In the genomic region with DNA sequence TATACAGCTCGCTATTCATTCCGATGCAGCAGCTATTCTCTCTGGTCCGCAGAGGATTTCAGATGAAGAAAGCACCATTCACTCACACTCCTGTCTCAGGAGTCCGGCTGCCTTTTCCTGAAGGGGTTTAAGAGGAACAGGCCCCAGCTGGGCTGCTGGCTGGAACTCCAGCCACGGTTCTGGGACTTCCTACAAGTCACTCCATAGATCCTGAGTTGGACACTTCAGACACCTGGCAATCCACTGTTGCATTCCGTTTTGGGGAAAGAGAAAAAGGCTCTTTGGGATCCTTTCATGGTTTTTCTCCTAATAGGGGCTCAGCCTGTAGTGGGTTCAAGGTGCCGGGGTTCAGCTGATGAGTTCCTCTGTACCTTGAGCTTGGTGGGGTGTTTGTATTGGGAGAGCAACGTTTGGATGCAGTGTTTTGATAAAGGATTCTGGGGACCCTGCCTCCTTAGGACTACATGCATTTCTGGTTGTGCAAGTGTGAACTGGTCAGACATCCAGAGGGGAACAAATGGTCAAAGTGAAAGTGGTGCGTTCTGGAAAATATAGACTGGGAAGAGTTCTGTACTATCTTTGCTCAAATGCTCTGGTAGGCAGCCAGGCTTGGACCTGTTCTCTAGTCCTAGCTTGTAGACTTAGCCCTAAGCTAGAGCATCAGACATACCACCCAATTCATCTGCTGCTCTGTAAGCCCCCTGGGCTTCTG, we compare ENCODE assay signal across 20 mouse cellular contexts. TPM values are rescaled to one million over a fixed set of nuclear protein-coding genes. Genes with fewer than 3 reads are reported as not detected.
A peak's percentile ranks its signal among the peaks of the same experiment; 100 is the strongest.
DNase-seq lines count a peak whose midpoint lies in the region; ATAC-seq and TF ChIP-seq lines count a peak whose summit lies in the region.
"Had no signal": no experiment of that assay in that cellular context is flagged by ENCODE, and none has a peak within 500 bp of the region (broad histone marks: within the 10 kb centered on the region; RNA-seq: fewer than 3 reads in every experiment).

No protein-coding gene starts in this region.

- no peak for TF ChIP-seq CTCF in lung, embryonic 14.5 days (IDR thresholded peaks at IDR 0.05; ENCODE audit: low read depth)
- no peak for TF ChIP-seq CTCF in bone marrow macrophage, adult 2 months (IDR thresholded peaks at IDR 0.05; ENCODE audit: low read depth, low read length)

- no peak overlapping the region for H3K27ac ChIP-seq in heart, embryonic 11.5 days (ENCODE audit: low read depth, low read length)
- no peak overlapping the region for H3K27ac ChIP-seq in lung, embryonic 14.5 days (ENCODE audit: low read depth)
- H3K27ac ChIP-seq in bone marrow macrophage, adult 2 months (ENCODE audit: insufficient read depth, low read depth, low read length): no peak overlapping the region
- peak overlapping the region; percentile 98 for H3K27ac ChIP-seq in limb, embryonic 12.5 days
- H3K27ac ChIP-seq: embryonic facial prominence, embryonic 13.5 days; lung, embryonic 15.5 days; stomach, embryonic 15.5 days had no signal

- no peak overlapping the region for H3K4me2 ChIP-seq in heart, embryonic 11.5 days
- H3K4me2 ChIP-seq in lung, embryonic 14.5 days: no peak overlapping the region
- H3K4me2 ChIP-seq in limb, embryonic 12.5 days: peak overlapping the region; percentile 96

- intact Hi-C loops in gastrocnemius, postnatal 14 days (cut with DNase I; ENCODE audit: low total_unique reads): no loop called here

- DNase-seq in heart, adult 11 months: peak; percentile 88
- peak; percentile 38 for DNase-seq in lung, embryonic 14.5 days
- no peak for DNase-seq in lung, postnatal 25 days (ENCODE audit: low spot score)
- DNase-seq in gastrocnemius, postnatal 14 days: no peak
- DNase-seq: cerebellum, adult 8-10 months; gastrocnemius, postnatal 25 days; thymus, postnatal 4 days had no signal

- no peak for TF ChIP-seq POLR2A in bone marrow macrophage, adult 2 months (IDR thresholded peaks at IDR 0.05; ENCODE audit: borderline replicate concordance, low read depth, low read length)

- ATAC-seq in heart, embryonic 11.5 days (replicated peaks; ENCODE audit: insufficient number of reproducible peaks, low FRiP score, low TSS enrichment): no peak
- no peak for ATAC-seq in lung, embryonic 14.5 days (ENCODE audit: insufficient read depth)
- ATAC-seq in limb, embryonic 12.5 days (ENCODE audit: insufficient number of reproducible peaks, insufficient read depth, low FRiP score, low TSS enrichment, low read depth): no peak
- no peak for ATAC-seq in erythroid progenitor cell, adult 5-6 weeks (replicated peaks; ENCODE audit: low FRiP score, poor library complexity, severe bottlenecking)
- ATAC-seq: forebrain, postnatal 0 days had no signal

- H3K4me1 ChIP-seq in heart, embryonic 11.5 days (ENCODE audit: control insufficient read depth, insufficient read depth, low read length): no peaks in the 10 kb centered on the region; the same call in 1 of the 2 replicates
- H3K4me1 ChIP-seq in lung, embryonic 14.5 days (ENCODE audit: insufficient read depth): no peaks in the 10 kb centered on the region
- H3K4me1 ChIP-seq in bone marrow macrophage, adult 2 months (ENCODE audit: control insufficient read depth, insufficient read depth, low read length): no peaks in the 10 kb centered on the region
- H3K4me1 ChIP-seq in limb, embryonic 12.5 days (replicated peaks): peaks cover 26% of the 10 kb centered on the region

- WGBS in heart, embryonic 11.5 days (ENCODE audit: insufficient replicate concordance): 4% methylated on average over 9 of the region's 9 CpGs
- WGBS in lung, embryonic 14.5 days: 3% methylated on average over 9 of the region's 9 CpGs
- WGBS in limb, embryonic 12.5 days: 2% methylated on average over 9 of the region's 9 CpGs

- H3K9me3 ChIP-seq in heart, embryonic 11.5 days (replicated peaks; ENCODE audit: control insufficient read depth, low read length): no peaks in the 10 kb centered on the region
- H3K9me3 ChIP-seq in lung, embryonic 14.5 days (ENCODE audit: low read depth, low read length): no peaks in the 10 kb centered on the region
- no peaks in the 10 kb centered on the region for H3K9me3 ChIP-seq in limb, embryonic 12.5 days
- H3K9me3 ChIP-seq: embryonic facial prominence, embryonic 13.5 days; lung, embryonic 15.5 days; stomach, embryonic 15.5 days had no signal

- no peaks in the 10 kb centered on the region for H3K36me3 ChIP-seq in heart, embryonic 11.5 days (ENCODE audit: control insufficient read depth, insufficient read depth, low read length)
- H3K36me3 ChIP-seq in lung, embryonic 14.5 days (ENCODE audit: insufficient read depth): no peaks in the 10 kb centered on the region
- H3K36me3 ChIP-seq in limb, embryonic 12.5 days: peaks cover 3% of the 10 kb centered on the region; the same call in 1 of the 2 replicates
- H3K36me3 ChIP-seq: embryonic facial prominence, embryonic 13.5 days; lung, embryonic 15.5 days; stomach, embryonic 15.5 days had no signal

- H3K9ac ChIP-seq in heart, embryonic 11.5 days (ENCODE audit: low read depth, low read length): no peak overlapping the region
- H3K9ac ChIP-seq in lung, embryonic 14.5 days: no peak overlapping the region
- peak overlapping the region; percentile 99 for H3K9ac ChIP-seq in limb, embryonic 12.5 days (replicated peaks)
- H3K9ac ChIP-seq: embryonic facial prominence, embryonic 13.5 days; forebrain, postnatal 0 days; lung, embryonic 15.5 days; stomach, embryonic 15.5 days had no signal

- peaks cover 96% of the 10 kb centered on the region for H3K27me3 ChIP-seq in heart, embryonic 11.5 days (ENCODE audit: control insufficient read depth, insufficient read depth, low read length)
- H3K27me3 ChIP-seq in lung, embryonic 14.5 days (ENCODE audit: insufficient read depth, low read length): peaks cover 91% of the 10 kb centered on the region
- peaks cover 59% of the 10 kb centered on the region for H3K27me3 ChIP-seq in limb, embryonic 12.5 days

- H3K4me3 ChIP-seq in heart, embryonic 11.5 days (ENCODE audit: low read depth, low read length): no peak overlapping the region
- H3K4me3 ChIP-seq in lung, embryonic 14.5 days (ENCODE audit: low read depth, low read length): no peak overlapping the region
- peak overlapping the region; percentile 21 for H3K4me3 ChIP-seq in bone marrow macrophage, adult 2 months (ENCODE audit: insufficient read depth, low read length)
- peak overlapping the region; percentile 99 for H3K4me3 ChIP-seq in limb, embryonic 12.5 days (replicated peaks)

RNA-seq across cellular contexts. Expression of a gene that starts 1.2 kb away (rescaled TPM):
- 0.20 TPM in 1 of 2 replicates, not detected in the other for polyA plus RNA-seq in heart, embryonic 11.5 days (2014; fragmentation: Nextera tagmentation; extraction: Ambion mirVana)
- not detected in 2 replicates for polyA plus RNA-seq in lung, embryonic 14.5 days (2014; fragmentation: Nextera tagmentation; extraction: Ambion mirVana)
- not detected in 2 replicates for polyA plus RNA-seq in bone marrow macrophage, adult 2 months (2012; ENCODE audit: insufficient read depth, insufficient read length, missing spikeins)
- 33.1 and 34.1 TPM in 2 replicates for polyA plus RNA-seq in limb, embryonic 12.5 days (2016; fragmentation: Nextera tagmentation; extraction: Ambion mirVana)
- total RNA-seq in gastrocnemius, postnatal 14 days (2021): 1 to 10 TPM in 1 of 2 experiments, under 1 TPM in 1; 0.24 to 1.7 TPM
- total RNA-seq in erythroid progenitor cell, adult 5-6 weeks (2015; ENCODE audit: low replicate concordance): not detected in 2 replicates
- not detected in 2 replicates for total RNA-seq in erythroid progenitor cell, adult 5-6 weeks (2017; ENCODE audit: low replicate concordance)
- total RNA-seq: forebrain, postnatal 0 days; heart, postnatal 10 days; left cerebral cortex, postnatal 14 days; MEL had no signal
- polyA plus RNA-seq: embryonic facial prominence, embryonic 13.5 days; forebrain, postnatal 0 days; kidney, embryonic 14.5 days; lung, embryonic 15.5 days; small intestine, adult 2 months; stomach, embryonic 15.5 days had no signal

RNA-seq across cellular contexts. Expression of a gene that starts 16.3 kb away (rescaled TPM):
- polyA plus RNA-seq in heart, embryonic 11.5 days (2014; fragmentation: Nextera tagmentation; extraction: Ambion mirVana): not detected in 2 replicates
- not detected in 2 replicates for polyA plus RNA-seq in lung, embryonic 14.5 days (2014; fragmentation: Nextera tagmentation; extraction: Ambion mirVana)
- 0.25 TPM in 1 of 2 replicates, not detected in the other for polyA plus RNA-seq in bone marrow macrophage, adult 2 months (2012; ENCODE audit: insufficient read depth, insufficient read length, missing spikeins)
- 88.2 and 96.8 TPM in 2 replicates for polyA plus RNA-seq in limb, embryonic 12.5 days (2016; fragmentation: Nextera tagmentation; extraction: Ambion mirVana)
- total RNA-seq in gastrocnemius, postnatal 14 days (2021): 1 to 10 TPM; 1.5 to 4.0 TPM
- not detected in 2 replicates for total RNA-seq in erythroid progenitor cell, adult 5-6 weeks (2015; ENCODE audit: low replicate concordance)
- total RNA-seq in erythroid progenitor cell, adult 5-6 weeks (2017; ENCODE audit: low replicate concordance): not detected in 2 replicates
- total RNA-seq: forebrain, postnatal 0 days; heart, postnatal 10 days; left cerebral cortex, postnatal 14 days; MEL had no signal
- polyA plus RNA-seq: embryonic facial prominence, embryonic 13.5 days; forebrain, postnatal 0 days; lung, embryonic 15.5 days; small intestine, adult 2 months had no signal

RNA-seq across cellular contexts. Expression of a gene that starts 21.3 kb away (rescaled TPM):
- 0.20 and 0.97 TPM in 2 replicates for polyA plus RNA-seq in heart, embryonic 11.5 days (2014; fragmentation: Nextera tagmentation; extraction: Ambion mirVana)
- not detected in 2 replicates for polyA plus RNA-seq in lung, embryonic 14.5 days (2014; fragmentation: Nextera tagmentation; extraction: Ambion mirVana)
- polyA plus RNA-seq in bone marrow macrophage, adult 2 months (2012; ENCODE audit: insufficient read depth, insufficient read length, missing spikeins): 0.54 TPM in 1 of 2 replicates, not detected in the other
- 272 and 294 TPM in 2 replicates for polyA plus RNA-seq in limb, embryonic 12.5 days (2016; fragmentation: Nextera tagmentation; extraction: Ambion mirVana)
- 10 to 100 TPM; 16.3 to 22.7 TPM for total RNA-seq in gastrocnemius, postnatal 14 days (2021)
- total RNA-seq in erythroid progenitor cell, adult 5-6 weeks (2015; ENCODE audit: low replicate concordance): not detected in 2 replicates
- total RNA-seq in erythroid progenitor cell, adult 5-6 weeks (2017; ENCODE audit: low replicate concordance): 0.15 TPM in 1 of 2 replicates, not detected in the other
- total RNA-seq: forebrain, postnatal 0 days; heart, postnatal 10 days; left cerebral cortex, postnatal 14 days; MEL had no signal
- polyA plus RNA-seq: forebrain, postnatal 0 days; small intestine, adult 2 months had no signal

RNA-seq across cellular contexts. Expression of a gene that starts 31.0 kb away (rescaled TPM):
- 0.13 and 0.29 TPM in 2 replicates for polyA plus RNA-seq in heart, embryonic 11.5 days (2014; fragmentation: Nextera tagmentation; extraction: Ambion mirVana)
- 0.19 TPM in 1 of 2 replicates, not detected in the other for polyA plus RNA-seq in lung, embryonic 14.5 days (2014; fragmentation: Nextera tagmentation; extraction: Ambion mirVana)
- polyA plus RNA-seq in bone marrow macrophage, adult 2 months (2012; ENCODE audit: insufficient read depth, insufficient read length, missing spikeins): not detected in 2 replicates
- 74.7 and 77.4 TPM in 2 replicates for polyA plus RNA-seq in limb, embryonic 12.5 days (2016; fragmentation: Nextera tagmentation; extraction: Ambion mirVana)
- total RNA-seq in gastrocnemius, postnatal 14 days (2021): 1 to 10 TPM; 7.8 to 8.3 TPM
- 0.36 and 0.84 TPM in 2 replicates for total RNA-seq in erythroid progenitor cell, adult 5-6 weeks (2015; ENCODE audit: low replicate concordance)
- total RNA-seq in erythroid progenitor cell, adult 5-6 weeks (2017; ENCODE audit: low replicate concordance): 4.5 TPM in 1 of 2 replicates, not detected in the other
- total RNA-seq: forebrain, postnatal 0 days; heart, postnatal 10 days; left cerebral cortex, postnatal 14 days; MEL had no signal
- polyA plus RNA-seq: embryonic facial prominence, embryonic 13.5 days; forebrain, postnatal 0 days; small intestine, adult 2 months had no signal

RNA-seq across cellular contexts. Expression of a gene that starts 40.3 kb away (rescaled TPM):
- polyA plus RNA-seq in heart, embryonic 11.5 days (2014; fragmentation: Nextera tagmentation; extraction: Ambion mirVana): 0.49 TPM in 2 replicates
- 5.8 and 7.4 TPM in 2 replicates for polyA plus RNA-seq in lung, embryonic 14.5 days (2014; fragmentation: Nextera tagmentation; extraction: Ambion mirVana)
- not detected in 2 replicates for polyA plus RNA-seq in bone marrow macrophage, adult 2 months (2012; ENCODE audit: insufficient read depth, insufficient read length, missing spikeins)
- 11.7 and 13.8 TPM in 2 replicates for polyA plus RNA-seq in limb, embryonic 12.5 days (2016; fragmentation: Nextera tagmentation; extraction: Ambion mirVana)
- 1 to 10 TPM; 6.3 to 7.3 TPM for total RNA-seq in gastrocnemius, postnatal 14 days (2021)
- 1.1 and 8.4 TPM in 2 replicates for total RNA-seq in erythroid progenitor cell, adult 5-6 weeks (2015; ENCODE audit: low replicate concordance)
- total RNA-seq in erythroid progenitor cell, adult 5-6 weeks (2017; ENCODE audit: low replicate concordance): 1.3 and 3.8 TPM in 2 replicates
- total RNA-seq: forebrain, postnatal 0 days; left cerebral cortex, postnatal 14 days; MEL had no signal
- polyA plus RNA-seq: embryonic facial prominence, embryonic 13.5 days; forebrain, postnatal 0 days had no signal

Comparison
In these comparisons a context has a peak if more than half of its experiments do, and no peak if none do; other contexts are left out.
1. DNase-seq: peak in heart, adult 11 months (single experiment) and lung, embryonic 14.5 days (single experiment); none in lung, postnatal 25 days (single experiment) and gastrocnemius, postnatal 14 days (single experiment).
2. H3K4me3 ChIP-seq: peak in bone marrow macrophage, adult 2 months (single experiment) and limb, embryonic 12.5 days (single experiment); none in heart, embryonic 11.5 days (single experiment) and lung, embryonic 14.5 days (single experiment).
3. RNA of a gene that starts 1.2 kb away (polyA plus RNA-seq): 33.1 to 34.1 TPM in limb, embryonic 12.5 days; 0.20 TPM in heart, embryonic 11.5 days, not detected in lung, embryonic 14.5 days and not detected in bone marrow macrophage, adult 2 months; every median in the first group is over 10 times any median in the second.
4. RNA of a gene that starts 16.3 kb away (polyA plus RNA-seq): 88.2 to 96.8 TPM in limb, embryonic 12.5 days; 0.25 TPM in bone marrow macrophage, adult 2 months, not detected in heart, embryonic 11.5 days and not detected in lung, embryonic 14.5 days; every median in the first group is over 10 times any median in the second.
5. RNA of a gene that starts 21.3 kb away (polyA plus RNA-seq): 272 to 294 TPM in limb, embryonic 12.5 days; 0.54 TPM in bone marrow macrophage, adult 2 months, 0.20 to 0.97 TPM in heart, embryonic 11.5 days and not detected in lung, embryonic 14.5 days; every median in the first group is over 100 times any median in the second.